Mouse (Mus musculus): ENCODE measurements around the gene Ccdc51.

GRCm38 (mm10) chr9:109060184-109060897 is 22.0 kb upstream of the Ccdc51 start:
- TF ChIP-seq CTCF (IDR thresholded peaks at IDR 0.05) (no peak), EP300 (IDR thresholded peaks at IDR 0.05) (no peak)

All from lung, postnatal 0 days (tissue).